Mouse (Mus musculus) forebrain, embryonic 10.5 days (tissue): ENCODE data around the gene Hc. TPM values are rescaled to one million over a fixed set of nuclear protein-coding genes. Genes with fewer than 3 reads are reported as not detected.

ENCODE experiments used
- DNase-seq: peaks from one replicate; pipeline ENCODE4 v3.0.0-alpha.2; 2017; ENCODE audit warnings: low spot score; ENCODE audit errors: extremely low spot score
- H3K27ac ChIP-seq: fragments of 300-500 bp; sonication (generic); 2 replicates; pipeline ENCODE4 v1.5.1; 2016; ENCODE audit warnings: mild to moderate bottlenecking
- H3K27me3 ChIP-seq: fragments of 300-500 bp; sonication (generic); 2 replicates; pipeline ENCODE4 v1.6.1; 2016; ENCODE audit warnings: mild to moderate bottlenecking; ENCODE audit not compliant: poor library complexity, severe bottlenecking
- H3K36me3 ChIP-seq: fragments of 300-500 bp; sonication (generic); replicated peaks from 2 replicates; pipeline ENCODE4 v1.6.1; 2016; ENCODE audit warnings: mild to moderate bottlenecking, moderate library complexity
- H3K4me1 ChIP-seq: fragments of 300-500 bp; sonication (generic); 2 replicates; pipeline ENCODE4 v1.6.1; 2016
- H3K4me3 ChIP-seq: fragments of 300-500 bp; sonication (generic); 2 replicates; pipeline ENCODE4 v1.5.1; 2016; ENCODE audit warnings: mild to moderate bottlenecking, moderate library complexity
- H3K9me3 ChIP-seq: fragments of 300-500 bp; sonication (generic); 2 replicates; pipeline ENCODE4 v1.6.1; 2016; ENCODE audit warnings: mild to moderate bottlenecking, moderate library complexity
- WGBS: fragments of 180-500 bp; shearing (Covaris S2); methylation state at CpG from one replicate; pipeline ENCODE4 v1.1.7; 2016; 5-methylcytosine and 5-hydroxymethylcytosine counted together
- polyA plus RNA-seq: library from polyadenylated mRNA; unstranded; fragments of >200 nt; fragmentation: Nextera tagmentation; extraction: Ambion mirVana; gene quantifications from 2 replicates; pipeline ENCODE4 v1.2.1, GENCODE M21; 2016

Gene Hc
- polyA plus RNA-seq, 1 experiment from 2014 or later: 0.42 TPM

- no peak for DNase-seq
- Histone ChIP-seq H3K4me3 (no peak overlapping the region), H3K9me3 (0 out of 2 replicates have a peak, but pooled peaks cover 6% of the 10 kb centered on the region), H3K36me3 (no peaks in the 10 kb centered on the region), H3K4me1 (no peaks in the 10 kb centered on the region), H3K27me3 (no peaks in the 10 kb centered on the region), H3K27ac (no peak overlapping the region)
- WGBS: 92% methylated on average over 9 of the region's 9 CpGs
Observed at GRCm38 (mm10) chr2:35038580-35039375, 22.5 kb downstream of the Hc start.

DNA sequence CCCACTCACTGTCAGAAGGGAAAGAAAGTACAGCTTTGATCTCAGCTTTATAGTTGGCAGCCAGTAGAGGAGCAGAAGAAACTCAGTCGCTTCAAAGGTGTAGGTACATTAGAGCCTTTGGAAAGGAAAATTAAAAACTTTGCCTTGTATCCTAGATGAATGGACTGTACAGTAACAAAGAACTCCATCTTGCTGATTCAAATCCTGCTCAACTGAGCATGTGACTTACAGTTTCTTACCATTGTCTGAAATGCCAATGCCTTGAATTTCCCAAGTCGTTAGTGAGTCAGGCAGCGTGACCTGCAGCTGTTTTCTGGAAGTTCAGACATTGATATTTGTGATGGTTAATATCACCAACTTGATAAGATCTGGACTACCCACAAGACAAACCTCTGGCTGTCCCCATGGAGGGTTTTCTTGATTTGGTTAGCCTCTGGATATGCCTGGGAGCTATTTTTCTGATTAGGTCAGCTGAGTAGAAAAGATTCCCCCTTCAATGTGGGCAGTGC is 36.5 kb downstream of the Hc start:
- 94% methylated on average over 3 of the region's 3 CpGs for WGBS

GRCm38 (mm10) chr2:35021806-35022205 is 39.4 kb downstream of the Hc start:
- no peak for DNase-seq
- 87% methylated on average over 5 of the region's 5 CpGs for WGBS
- Histone ChIP-seq H3K36me3 (no peaks in the 10 kb centered on the region), H3K4me1 (no peaks in the 10 kb centered on the region), H3K27me3 (no peaks in the 10 kb centered on the region), H3K9me3 (no peaks in the 10 kb centered on the region), H3K27ac (no peak overlapping the region), H3K4me3 (no peak overlapping the region)

More for the DNA sequence above, 36.5 kb downstream of the Hc start:
- no peak overlapping the region for H3K4me3 ChIP-seq
- H3K9me3 ChIP-seq: no peaks in the 10 kb centered on the region
- no peaks in the 10 kb centered on the region for H3K27me3 ChIP-seq
- H3K27ac ChIP-seq: no peak overlapping the region
- H3K4me1 ChIP-seq: no peaks in the 10 kb centered on the region
- DNase-seq: no peak
- H3K36me3 ChIP-seq: no peaks in the 10 kb centered on the region

GRCm38 (mm10) chr2:35015861-35016260 is 45.4 kb downstream of the Hc start:
- 51% methylated on average over 6 of the region's 6 CpGs for WGBS
- H3K4me3 ChIP-seq: no peak overlapping the region
- no peaks in the 10 kb centered on the region for H3K36me3 ChIP-seq
- H3K9me3 ChIP-seq: no peaks in the 10 kb centered on the region
- H3K4me1 ChIP-seq: 0 out of 2 replicates have a peak, but pooled peaks cover 4% of the 10 kb centered on the region
- no peak for DNase-seq
- H3K27me3 ChIP-seq: no peaks in the 10 kb centered on the region
- H3K27ac ChIP-seq: no peak overlapping the region

DNA sequence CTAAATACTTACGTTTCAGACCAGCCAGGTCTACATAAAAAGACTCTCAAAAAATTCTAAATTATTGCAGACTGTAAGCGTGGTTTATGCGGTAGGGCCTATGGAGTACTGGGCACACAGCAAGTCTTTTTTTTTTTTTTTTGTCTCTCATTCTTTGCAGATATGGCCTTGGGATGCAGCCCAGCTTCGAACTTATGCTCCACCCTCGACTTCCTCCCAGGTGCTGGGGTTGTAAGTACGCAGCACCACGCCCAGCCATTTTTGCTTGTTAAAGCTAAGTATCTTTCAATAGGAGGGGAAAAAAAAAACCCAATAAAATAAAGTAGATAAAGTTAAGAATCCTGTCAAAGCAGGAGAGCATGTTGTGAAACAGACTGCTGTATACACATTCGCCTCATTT is 49.6 kb downstream of the Hc start:
- Histone ChIP-seq H3K36me3 (no peaks in the 10 kb centered on the region), H3K27me3 (no peaks in the 10 kb centered on the region), H3K4me1 (0 out of 2 replicates have a peak, but pooled peaks cover 4% of the 10 kb centered on the region), H3K4me3 (no peak overlapping the region), H3K27ac (no peak overlapping the region), H3K9me3 (no peaks in the 10 kb centered on the region)
- no peak for DNase-seq
- 91% methylated on average over 8 of the region's 8 CpGs for WGBS

GRCm38 (mm10) chr2:34998956-34999355 is 62.3 kb downstream of the Hc start:
- Histone ChIP-seq H3K36me3 (no peaks in the 10 kb centered on the region), H3K27me3 (no peaks in the 10 kb centered on the region), H3K9me3 (no peaks in the 10 kb centered on the region), H3K27ac (no peak overlapping the region), H3K4me3 (no peak overlapping the region), H3K4me1 (peaks cover 14% of the 10 kb centered on the region)
- WGBS: 87% methylated on average over 9 of the region's 9 CpGs
- no peak for DNase-seq

- Histone ChIP-seq H3K4me1 (peaks cover 37% of the 10 kb centered on the region), H3K27ac (no peak overlapping the region), H3K27me3 (peaks cover 5% of the 10 kb centered on the region; the same call in 1 of the 2 replicates), H3K4me3 (no peak overlapping the region), H3K9me3 (no peaks in the 10 kb centered on the region), H3K36me3 (no peaks in the 10 kb centered on the region)
- 90% methylated on average over 5 of the region's 5 CpGs for WGBS
- DNase-seq: no peak
Observed at GRCm38 (mm10) chr2:34996506-34996905, 64.7 kb downstream of the Hc start.

- WGBS: 62% methylated on average over 5 of the region's 5 CpGs
- Histone ChIP-seq H3K4me3 (no peak overlapping the region), H3K27ac (peak overlapping the region; percentile 87), H3K36me3 (no peaks in the 10 kb centered on the region), H3K27me3 (peaks cover 17% of the 10 kb centered on the region; the same call in 1 of the 2 replicates), H3K4me1 (peaks cover 52% of the 10 kb centered on the region), H3K9me3 (no peaks in the 10 kb centered on the region)
- peak; percentile 26 for DNase-seq
Observed at GRCm38 (mm10) chr2:34993696-34994356, 67.4 kb downstream of the Hc start.

- Histone ChIP-seq H3K27me3 (peaks cover 17% of the 10 kb centered on the region; the same call in 1 of the 2 replicates), H3K9me3 (no peaks in the 10 kb centered on the region), H3K36me3 (no peaks in the 10 kb centered on the region), H3K4me3 (peak overlapping the region; percentile 31), H3K4me1 (peaks cover 52% of the 10 kb centered on the region), H3K27ac (peak overlapping the region; percentile 87)
- WGBS: 7% methylated on average over 9 of the region's 9 CpGs
- peak; percentile 72 for DNase-seq
Observed at GRCm38 (mm10) chr2:34992729-34993695, 68.2 kb downstream of the Hc start.

DNA sequence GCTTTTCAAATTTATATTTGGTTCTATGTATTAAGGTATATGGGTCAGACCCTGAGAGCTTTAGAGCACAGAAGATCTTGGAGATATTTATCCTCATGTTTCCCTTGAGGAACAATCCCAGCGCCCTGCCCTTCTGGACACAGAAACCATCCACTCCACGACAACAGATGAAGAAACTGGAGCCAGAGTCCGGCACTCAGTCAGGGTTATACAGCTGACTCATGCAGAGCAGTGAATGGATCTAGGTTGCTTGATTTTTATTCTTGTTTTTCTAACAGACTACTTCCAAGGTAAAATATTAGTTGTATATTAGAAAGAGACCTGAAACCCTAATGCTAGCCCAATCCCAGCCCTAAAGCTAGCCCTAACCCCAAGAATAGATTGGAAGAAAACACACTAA is 69.3 kb downstream of the Hc start:
- H3K9me3 ChIP-seq: no peaks in the 10 kb centered on the region
- DNase-seq: no peak
- H3K27ac ChIP-seq: peak overlapping the region; percentile 87
- 79% methylated on average over 3 of the region's 3 CpGs for WGBS
- H3K4me3 ChIP-seq: no peak overlapping the region
- H3K27me3 ChIP-seq: peaks cover 17% of the 10 kb centered on the region; the same call in 1 of the 2 replicates
- no peaks in the 10 kb centered on the region for H3K36me3 ChIP-seq
- H3K4me1 ChIP-seq: peaks cover 52% of the 10 kb centered on the region

- Histone ChIP-seq H3K27ac (no peak overlapping the region), H3K9me3 (no peaks in the 10 kb centered on the region), H3K4me1 (peaks cover 46% of the 10 kb centered on the region), H3K36me3 (no peaks in the 10 kb centered on the region), H3K4me3 (no peak overlapping the region), H3K27me3 (peaks cover 17% of the 10 kb centered on the region; the same call in 1 of the 2 replicates)
- DNase-seq: no peak
- 76% methylated on average over 1 of the region's 1 CpGs for WGBS
Observed at GRCm38 (mm10) chr2:34989749-34990148, 71.5 kb downstream of the Hc start.

- no peaks in the 10 kb centered on the region for H3K36me3 ChIP-seq
- DNase-seq: no peak
- 86% methylated on average over 1 of the region's 1 CpGs for WGBS
Observed at GRCm38 (mm10) chr2:34987595-34987994, 73.6 kb downstream of the Hc start.

More at GRCm38 (mm10) chr2:34987595-34987994, 73.6 kb downstream of the Hc start:
- Histone ChIP-seq H3K27me3 (peaks cover 17% of the 10 kb centered on the region; the same call in 1 of the 2 replicates), H3K9me3 (no peaks in the 10 kb centered on the region), H3K4me3 (no peak overlapping the region), H3K27ac (no peak overlapping the region), H3K4me1 (peaks cover 32% of the 10 kb centered on the region)
